Mouse (Mus musculus): ENCODE data around the gene Fam189b. TPM values are rescaled to one million over a fixed set of nuclear protein-coding genes. Genes with fewer than 3 reads are reported as not detected.
A peak's percentile ranks its signal among the peaks of the same experiment; 100 is the strongest.

The Fam189b gene
- polyA plus RNA-seq, 1 experiment from 2014 or later: 10.5 TPM

- Histone ChIP-seq H3K36me3 (no peaks in the 10 kb centered on the region), H3K4me2 (no peak overlapping the region), H3K4me3 (no peak overlapping the region), H3K9ac (no peak overlapping the region), H3K9me3 (replicated peaks) (no peaks in the 10 kb centered on the region), H3K4me1 (replicated peaks) (peaks cover 33% of the 10 kb centered on the region), H3K27ac (no peak overlapping the region), H3K27me3 (peaks cover 32% of the 10 kb centered on the region)
- ATAC-seq (replicated peaks; ENCODE audit: insufficient number of reproducible peaks, insufficient read depth, low FRiP score, low read depth): no peak
- 71% methylated on average over 2 of the region's 2 CpGs for WGBS
Measured at GRCm38 (mm10) chr3:89230561-89230960, 47.6 kb downstream of the Fam189b start.

DNA sequence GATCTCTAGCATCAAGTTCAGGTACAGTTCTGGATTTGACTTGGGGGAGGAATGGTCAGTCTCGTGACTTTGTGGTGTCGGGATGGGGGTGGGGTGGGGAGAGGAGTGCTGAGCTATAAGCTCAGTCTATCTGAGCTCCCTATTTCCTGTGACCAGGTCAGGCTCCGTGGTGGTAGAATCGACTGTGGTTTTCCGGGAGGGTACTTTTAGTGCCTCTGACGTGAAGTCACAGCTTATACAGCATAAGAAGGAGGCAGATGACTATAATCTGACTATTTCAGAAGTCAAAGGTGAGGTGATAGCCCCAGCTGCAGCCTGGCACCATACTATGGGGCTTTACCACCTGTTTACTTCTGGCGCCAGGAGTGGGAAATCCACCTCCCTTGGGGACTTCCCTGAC lies 48.4 kb downstream of the Fam189b start:
- Histone ChIP-seq H3K4me2 (no peak overlapping the region), H3K27me3 (peaks cover 25% of the 10 kb centered on the region), H3K9ac (no peak overlapping the region), H3K36me3 (no peaks in the 10 kb centered on the region), H3K4me1 (replicated peaks) (peaks cover 33% of the 10 kb centered on the region), H3K27ac (no peak overlapping the region), H3K4me3 (no peak overlapping the region), H3K9me3 (replicated peaks) (no peaks in the 10 kb centered on the region)
- no peak for ATAC-seq (replicated peaks; ENCODE audit: insufficient number of reproducible peaks, insufficient read depth, low FRiP score, low read depth)
- 48% methylated on average over 7 of the region's 7 CpGs for WGBS

GRCm38 (mm10) chr3:89231772-89232275 lies 48.9 kb downstream of the Fam189b start:
- WGBS: 72% methylated on average over 16 of the region's 16 CpGs
- Histone ChIP-seq H3K27me3 (peaks cover 23% of the 10 kb centered on the region), H3K4me1 (replicated peaks) (peaks cover 31% of the 10 kb centered on the region), H3K4me3 (no peak overlapping the region), H3K9ac (no peak overlapping the region), H3K27ac (no peak overlapping the region), H3K36me3 (no peaks in the 10 kb centered on the region), H3K9me3 (replicated peaks) (no peaks in the 10 kb centered on the region), H3K4me2 (no peak overlapping the region)
- no peak for ATAC-seq (replicated peaks; ENCODE audit: insufficient number of reproducible peaks, insufficient read depth, low FRiP score, low read depth)

- Histone ChIP-seq H3K4me2 (no peak overlapping the region), H3K27ac (no peak overlapping the region), H3K36me3 (no peaks in the 10 kb centered on the region), H3K27me3 (peaks cover 23% of the 10 kb centered on the region), H3K9ac (no peak overlapping the region), H3K4me1 (replicated peaks) (peaks cover 24% of the 10 kb centered on the region), H3K4me3 (no peak overlapping the region), H3K9me3 (replicated peaks) (no peaks in the 10 kb centered on the region)
- 70% methylated on average over 6 of the region's 6 CpGs for WGBS
- no peak for ATAC-seq (replicated peaks; ENCODE audit: insufficient number of reproducible peaks, insufficient read depth, low FRiP score, low read depth)
Measured at GRCm38 (mm10) chr3:89232614-89233013, 49.7 kb downstream of the Fam189b start.

- H3K4me3 ChIP-seq: no peak overlapping the region
- ATAC-seq (replicated peaks; ENCODE audit: insufficient number of reproducible peaks, insufficient read depth, low FRiP score, low read depth): peak; percentile 54; the same call in 1 of the 2 replicates
- peak overlapping the region; percentile 55 for H3K27ac ChIP-seq
- no peaks in the 10 kb centered on the region for H3K36me3 ChIP-seq
- peak overlapping the region; percentile 19 for H3K4me2 ChIP-seq
- no peaks in the 10 kb centered on the region for H3K9me3 ChIP-seq (replicated peaks)
- WGBS: 41% methylated on average over 14 of the region's 14 CpGs
- H3K4me1 ChIP-seq (replicated peaks): peaks cover 16% of the 10 kb centered on the region
- peaks cover 26% of the 10 kb centered on the region for H3K27me3 ChIP-seq
- no peak overlapping the region for H3K9ac ChIP-seq
Measured at GRCm38 (mm10) chr3:89233562-89234110, 50.7 kb downstream of the Fam189b start.

- Histone ChIP-seq H3K9me3 (replicated peaks) (no peaks in the 10 kb centered on the region), H3K27ac (no peak overlapping the region), H3K4me3 (no peak overlapping the region), H3K27me3 (peaks cover 11% of the 10 kb centered on the region), H3K36me3 (no peaks in the 10 kb centered on the region), H3K4me2 (no peak overlapping the region), H3K9ac (no peak overlapping the region), H3K4me1 (replicated peaks) (peaks cover 16% of the 10 kb centered on the region)
- 86% methylated on average over 10 of the region's 10 CpGs for WGBS
- no peak for ATAC-seq (replicated peaks; ENCODE audit: insufficient number of reproducible peaks, insufficient read depth, low FRiP score, low read depth)
Measured at GRCm38 (mm10) chr3:89236516-89236915, 53.6 kb downstream of the Fam189b start.

DNA sequence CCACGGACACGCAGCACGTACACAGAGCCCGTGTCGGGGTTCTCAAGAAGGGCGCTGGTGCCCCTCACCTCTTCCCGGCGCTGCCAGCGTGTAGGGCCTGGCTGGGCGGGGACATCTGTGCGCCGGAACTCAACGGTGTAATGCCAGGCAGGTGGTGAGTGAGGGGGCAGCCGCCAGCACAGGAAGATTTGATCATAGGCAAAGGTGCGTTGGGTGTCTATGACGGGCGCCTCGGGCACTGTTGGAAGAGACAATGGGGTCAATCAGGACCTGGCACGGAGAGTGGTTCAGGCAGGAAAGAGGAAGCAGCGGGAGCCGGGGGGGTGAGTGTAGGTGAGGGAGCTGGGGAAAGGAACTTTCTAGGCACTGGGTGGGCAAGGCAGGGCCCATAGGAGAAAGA lies 54.7 kb downstream of the Fam189b start:
- Histone ChIP-seq H3K9me3 (replicated peaks) (no peaks in the 10 kb centered on the region), H3K4me2 (no peak overlapping the region), H3K4me1 (replicated peaks) (peaks cover 15% of the 10 kb centered on the region), H3K27me3 (peaks cover 11% of the 10 kb centered on the region), H3K27ac (no peak overlapping the region), H3K9ac (no peak overlapping the region), H3K4me3 (no peak overlapping the region), H3K36me3 (no peaks in the 10 kb centered on the region)
- WGBS: 90% methylated on average over 21 of the region's 21 CpGs
- no peak for ATAC-seq (replicated peaks; ENCODE audit: insufficient number of reproducible peaks, insufficient read depth, low FRiP score, low read depth)

DNA sequence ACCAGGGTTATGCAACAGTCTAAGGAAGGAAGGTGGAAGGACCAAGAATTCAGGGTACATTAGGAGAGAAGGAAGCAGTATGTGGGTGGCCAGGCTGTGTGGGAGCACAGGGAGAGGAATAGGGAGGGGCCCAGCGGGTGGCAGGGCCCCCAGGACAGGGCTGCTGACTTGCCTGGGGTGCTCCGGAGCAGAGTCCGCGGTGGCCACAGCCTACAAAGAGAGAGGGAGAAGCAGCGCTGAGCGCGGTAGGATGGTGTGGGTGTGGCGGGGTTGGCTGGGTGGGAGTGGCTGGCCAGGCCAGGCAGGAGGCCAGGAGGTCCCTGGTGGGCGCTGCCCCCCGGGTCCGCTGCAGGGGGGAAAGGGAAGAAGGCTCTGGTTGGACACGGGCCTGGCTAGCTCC lies 55.6 kb downstream of the Fam189b start:
- no peaks in the 10 kb centered on the region for H3K9me3 ChIP-seq (replicated peaks)
- H3K4me2 ChIP-seq: no peak overlapping the region
- H3K27me3 ChIP-seq: peaks cover 14% of the 10 kb centered on the region
- WGBS: 61% methylated on average over 12 of the region's 12 CpGs
- ATAC-seq (replicated peaks; ENCODE audit: insufficient number of reproducible peaks, insufficient read depth, low FRiP score, low read depth): no peak
- H3K4me3 ChIP-seq: no peak overlapping the region
- H3K4me1 ChIP-seq (replicated peaks): peaks cover 10% of the 10 kb centered on the region
- H3K36me3 ChIP-seq: no peaks in the 10 kb centered on the region
- H3K27ac ChIP-seq: no peak overlapping the region
- H3K9ac ChIP-seq: no peak overlapping the region

MicroRNAs encoded within 50 kb of the gene (microRNA counts, 519-probe panel; counts per million panel counts)
- 1,124 counts per million, percentile 5 among the panel's probes with 10 or more counts for microRNA mmu-miR-92b

Small RNAs within 50 kb of the gene (microRNA-seq; reads per million reads assigned to microRNA genes)
- 185 reads per million, percentile 58 among the genes with 10 or more reads in this experiment for gene Mir92b

Other genes with a start within 250 kb of the Fam189b start
- gene Ash1l, start 232.5 kb upstream of the Fam189b start, polyA plus RNA-seq (2015; fragmentation: Nextera tagmentation; extraction: Ambion mirVana): 13.3 and 13.6 TPM in 2 replicates
- 132 and 135 TPM in 2 replicates for gene Dap3, start 232.0 kb upstream of the Fam189b start, polyA plus RNA-seq (2015; fragmentation: Nextera tagmentation; extraction: Ambion mirVana)
- gene Rusc1, start 89.8 kb upstream of the Fam189b start, polyA plus RNA-seq (2015; fragmentation: Nextera tagmentation; extraction: Ambion mirVana): 7.5 and 12.6 TPM in 2 replicates
- 0.06 TPM in 1 of 2 replicates, not detected in the other for gene Gm43738, start 82.0 kb upstream of the Fam189b start, polyA plus RNA-seq (2015; fragmentation: Nextera tagmentation; extraction: Ambion mirVana)
- gene Fdps, start 81.2 kb upstream of the Fam189b start, polyA plus RNA-seq (2015; fragmentation: Nextera tagmentation; extraction: Ambion mirVana): 86.6 and 124 TPM in 2 replicates
- gene Pklr, start 47.0 kb upstream of the Fam189b start, polyA plus RNA-seq (2015; fragmentation: Nextera tagmentation; extraction: Ambion mirVana): 0.09 and 0.61 TPM in 2 replicates
- gene Hcn3, start 22.9 kb upstream of the Fam189b start, polyA plus RNA-seq (2015; fragmentation: Nextera tagmentation; extraction: Ambion mirVana): 0.52 and 1.1 TPM in 2 replicates
- gene Clk2, start 18.3 kb upstream of the Fam189b start, polyA plus RNA-seq (2015; fragmentation: Nextera tagmentation; extraction: Ambion mirVana): 14.2 and 20.1 TPM in 2 replicates
- 70.9 and 92.8 TPM in 2 replicates for gene Scamp3, start 5.7 kb upstream of the Fam189b start, polyA plus RNA-seq (2015; fragmentation: Nextera tagmentation; extraction: Ambion mirVana)
- 27.3 and 34.7 TPM in 2 replicates for gene Gba, start 19.8 kb downstream of the Fam189b start, polyA plus RNA-seq (2015; fragmentation: Nextera tagmentation; extraction: Ambion mirVana)
- gene Thbs3, start 32.0 kb downstream of the Fam189b start, polyA plus RNA-seq (2015; fragmentation: Nextera tagmentation; extraction: Ambion mirVana): 17.5 and 31.4 TPM in 2 replicates
- gene Mtx1, start 43.9 kb downstream of the Fam189b start, polyA plus RNA-seq (2015; fragmentation: Nextera tagmentation; extraction: Ambion mirVana): 106 and 119 TPM in 2 replicates
- gene Muc1, start 45.9 kb downstream of the Fam189b start, polyA plus RNA-seq (2015; fragmentation: Nextera tagmentation; extraction: Ambion mirVana): 1.6 and 7.0 TPM in 2 replicates
- 189 and 207 TPM in 2 replicates for gene Krtcap2, start 62.8 kb downstream of the Fam189b start, polyA plus RNA-seq (2015; fragmentation: Nextera tagmentation; extraction: Ambion mirVana)
- 0.79 and 2.2 TPM in 2 replicates for gene Trim46, start 63.2 kb downstream of the Fam189b start, polyA plus RNA-seq (2015; fragmentation: Nextera tagmentation; extraction: Ambion mirVana)
- 88.4 and 88.7 TPM in 2 replicates for gene Dpm3, start 76.2 kb downstream of the Fam189b start, polyA plus RNA-seq (2015; fragmentation: Nextera tagmentation; extraction: Ambion mirVana)
- gene Slc50a1, start 87.4 kb downstream of the Fam189b start, polyA plus RNA-seq (2015; fragmentation: Nextera tagmentation; extraction: Ambion mirVana): 44.5 and 49.5 TPM in 2 replicates
- gene Efna1, start 98.0 kb downstream of the Fam189b start, polyA plus RNA-seq (2015; fragmentation: Nextera tagmentation; extraction: Ambion mirVana): 35.0 and 39.9 TPM in 2 replicates
- 0.73 and 2.7 TPM in 2 replicates for gene Efna3, start 139.8 kb downstream of the Fam189b start, polyA plus RNA-seq (2015; fragmentation: Nextera tagmentation; extraction: Ambion mirVana)
- 6.0 and 8.1 TPM in 2 replicates for gene Efna4, start 154.9 kb downstream of the Fam189b start, polyA plus RNA-seq (2015; fragmentation: Nextera tagmentation; extraction: Ambion mirVana)
- 59.8 and 71.2 TPM in 2 replicates for gene Adam15, start 166.9 kb downstream of the Fam189b start, polyA plus RNA-seq (2015; fragmentation: Nextera tagmentation; extraction: Ambion mirVana)
- not detected in 2 replicates for gene Dcst2, start 178.8 kb downstream of the Fam189b start, polyA plus RNA-seq (2015; fragmentation: Nextera tagmentation; extraction: Ambion mirVana)
- gene Dcst1, start 182.1 kb downstream of the Fam189b start, polyA plus RNA-seq (2015; fragmentation: Nextera tagmentation; extraction: Ambion mirVana): 0.06 and 0.18 TPM in 2 replicates
- 2.3 and 3.0 TPM in 2 replicates for gene Zbtb7b, start 211.6 kb downstream of the Fam189b start, polyA plus RNA-seq (2015; fragmentation: Nextera tagmentation; extraction: Ambion mirVana)
- 1.7 TPM in 1 of 2 replicates, not detected in the other for gene Lenep, start 219.7 kb downstream of the Fam189b start, polyA plus RNA-seq (2015; fragmentation: Nextera tagmentation; extraction: Ambion mirVana)
- gene Flad1, start 228.7 kb downstream of the Fam189b start, polyA plus RNA-seq (2015; fragmentation: Nextera tagmentation; extraction: Ambion mirVana): 34.0 and 35.1 TPM in 2 replicates
- 266 and 291 TPM in 2 replicates for gene Cks1b, start 235.2 kb downstream of the Fam189b start, polyA plus RNA-seq (2015; fragmentation: Nextera tagmentation; extraction: Ambion mirVana)
- 60.6 and 79.9 TPM in 2 replicates for gene Shc1, start 235.3 kb downstream of the Fam189b start, polyA plus RNA-seq (2015; fragmentation: Nextera tagmentation; extraction: Ambion mirVana)
- gene Pygo2, start 247.1 kb downstream of the Fam189b start, polyA plus RNA-seq (2015; fragmentation: Nextera tagmentation; extraction: Ambion mirVana): 21.1 and 28.1 TPM in 2 replicates